Mouse (Mus musculus) hindlimb bud, embryonic 11.5 days (tissue): ENCODE measurements around the gene Acoxl.

ENCODE experiments used
- DNase-seq: peaks from one replicate; pipeline ENCODE4 v3.0.0-alpha.2; 2012; ENCODE audit warnings: low read depth, low spot score; ENCODE audit errors: extremely low spot score

Acoxl gene

DNA sequence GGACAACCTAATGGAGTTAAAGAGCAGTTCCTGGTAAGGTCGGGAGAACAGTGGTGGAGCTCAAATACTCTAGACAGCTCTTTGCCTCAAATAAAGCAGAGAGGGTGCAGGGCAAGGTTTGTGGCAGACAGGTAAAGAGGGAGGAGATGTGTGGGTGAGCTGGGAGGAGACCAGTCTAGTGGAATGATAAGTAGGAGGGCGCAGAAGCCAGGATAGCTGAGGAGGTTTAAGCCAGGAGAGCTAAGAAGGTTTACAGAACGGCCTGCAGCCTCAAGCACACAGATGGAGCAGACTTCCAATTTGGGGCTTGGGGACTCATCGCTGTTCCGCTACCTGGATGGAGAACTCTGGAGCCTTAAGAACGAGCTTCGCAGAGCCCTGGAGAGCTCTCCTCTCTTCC is at the start of gene Acoxl:
Gene Acoxl, plus strand, starts transcription at position 301 of the 400 bp plus-strand sequence.
- DNase-seq: no peak

DNA sequence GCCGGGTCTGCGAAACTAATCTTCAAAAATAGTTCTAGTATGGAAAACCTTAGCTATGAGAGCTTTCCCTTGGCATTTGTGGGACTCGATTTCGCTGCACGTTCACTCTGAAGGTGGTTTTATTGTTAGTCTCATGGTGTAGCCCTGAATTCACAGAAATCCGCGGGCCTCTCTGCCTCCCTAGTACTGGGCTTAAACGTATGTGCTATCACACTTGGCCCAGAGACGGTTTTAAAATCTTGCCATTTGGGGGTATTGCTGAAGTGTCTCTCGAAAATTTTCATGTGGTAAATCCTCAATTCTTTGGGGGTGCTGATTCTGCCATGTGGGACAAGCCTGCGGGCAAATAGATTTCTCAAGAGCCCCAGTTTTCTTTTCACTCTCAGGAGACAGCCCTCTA is 49.5 kb upstream of the Acoxl start:
- DNase-seq: no peak

- DNase-seq: no peak
These were observed 48.9 kb upstream of the Acoxl start for GRCm38 (mm10) chr2:127789651-127790270.

- peak; percentile 64 for DNase-seq
These were observed 46.6 kb upstream of the Acoxl start, which contains the start of gene Mtln for GRCm38 (mm10) chr2:127791919-127792603. Mtln (minus strand) TSS chr2:127792488.

DNA sequence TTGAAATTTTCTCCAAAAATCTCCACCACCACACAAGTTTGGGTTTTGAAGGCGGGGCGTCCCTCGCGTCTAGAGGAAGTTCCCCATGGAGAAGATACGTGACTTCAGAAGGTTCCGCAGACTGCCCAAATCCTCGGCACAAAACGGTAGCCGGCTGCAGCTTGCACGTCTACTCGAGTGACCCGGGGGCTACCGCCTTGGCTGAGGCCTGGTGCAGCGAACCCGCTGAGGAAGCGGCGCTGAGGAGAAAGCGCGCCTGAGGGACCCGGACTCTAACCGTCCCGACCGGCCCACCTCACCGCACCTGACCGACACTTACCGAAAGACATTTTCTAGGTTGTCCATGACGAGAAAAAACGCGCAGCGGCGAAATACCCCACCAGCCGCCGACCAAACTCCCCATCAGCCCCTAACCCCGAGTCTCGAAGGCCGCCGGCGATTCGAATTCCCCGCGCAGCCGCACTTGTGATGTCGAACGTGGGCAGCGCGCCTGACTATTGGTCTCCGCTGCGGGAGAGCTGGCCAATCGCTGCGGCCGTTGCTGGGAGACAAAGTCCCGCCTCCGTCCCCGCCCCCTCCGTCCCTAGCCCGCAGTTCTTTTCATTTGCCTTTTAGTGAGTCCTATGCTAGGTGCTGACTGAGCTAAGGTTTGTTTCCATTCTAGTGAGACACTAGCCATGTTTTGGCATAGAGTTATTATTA is 7.1 kb upstream of the Acoxl start, which contains the start of gene Bub1:
Gene Bub1, minus strand, starts transcription at position 465 of the 702 bp plus-strand sequence.
- peak; percentile 62 for DNase-seq

DNA sequence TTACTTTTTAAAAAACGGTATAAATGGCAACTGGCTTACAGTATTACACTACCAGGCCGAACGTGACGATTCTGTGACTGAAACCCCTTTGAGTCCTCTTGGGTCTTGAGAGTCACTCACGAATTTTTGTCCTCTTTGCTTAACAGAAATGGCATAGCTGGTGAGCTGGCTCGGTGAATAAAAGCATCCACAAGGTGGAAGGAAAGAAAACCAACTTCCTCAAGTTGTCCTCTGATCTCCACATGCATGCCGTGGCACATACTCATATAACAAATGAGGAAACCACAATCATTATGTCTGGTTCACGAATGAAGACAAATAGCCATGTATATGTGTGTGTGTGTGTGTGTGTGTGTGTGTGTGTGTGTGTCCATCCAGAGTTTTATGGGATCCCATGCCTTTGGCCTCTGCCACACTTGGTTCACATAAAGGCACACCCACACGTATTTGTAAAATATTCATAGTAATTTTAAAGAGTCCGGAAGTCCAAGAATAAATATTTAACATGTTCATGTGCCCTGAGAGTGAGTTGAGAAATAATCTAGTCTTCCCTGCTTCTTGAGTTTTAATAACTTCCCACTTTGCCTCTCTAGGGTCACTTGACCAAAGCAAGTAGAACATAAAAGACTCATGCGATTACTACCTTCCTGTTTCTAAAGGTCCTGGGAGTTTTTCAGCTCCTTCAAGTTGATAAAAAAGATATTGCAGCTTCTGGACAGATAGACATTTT is 6.4 kb upstream of the Acoxl start:
- no peak for DNase-seq

- DNase-seq: peak; percentile 39
These were observed 5.9 kb upstream of the Acoxl start for GRCm38 (mm10) chr2:127832833-127833190.

DNA sequence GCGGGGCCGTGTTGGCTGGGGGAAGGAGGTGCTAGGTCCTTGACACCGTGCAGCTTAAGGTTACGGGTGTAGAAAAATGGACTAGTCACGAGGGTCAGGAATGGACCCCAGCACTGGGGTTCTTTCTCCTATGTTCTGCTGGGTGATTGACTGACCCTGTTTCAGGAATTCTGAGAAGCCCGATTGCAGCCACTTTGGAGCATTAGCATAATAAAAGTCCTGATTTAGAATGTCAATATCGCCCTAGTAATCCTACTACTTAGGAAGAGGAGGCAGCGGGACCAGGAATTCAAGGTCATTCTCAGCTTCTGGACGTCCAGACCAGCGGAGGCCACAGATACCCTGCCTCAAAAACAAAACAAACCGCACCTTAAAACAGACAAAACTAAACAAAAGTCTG is 749 bp downstream of the Acoxl start:
- DNase-seq: no peak

DNA sequence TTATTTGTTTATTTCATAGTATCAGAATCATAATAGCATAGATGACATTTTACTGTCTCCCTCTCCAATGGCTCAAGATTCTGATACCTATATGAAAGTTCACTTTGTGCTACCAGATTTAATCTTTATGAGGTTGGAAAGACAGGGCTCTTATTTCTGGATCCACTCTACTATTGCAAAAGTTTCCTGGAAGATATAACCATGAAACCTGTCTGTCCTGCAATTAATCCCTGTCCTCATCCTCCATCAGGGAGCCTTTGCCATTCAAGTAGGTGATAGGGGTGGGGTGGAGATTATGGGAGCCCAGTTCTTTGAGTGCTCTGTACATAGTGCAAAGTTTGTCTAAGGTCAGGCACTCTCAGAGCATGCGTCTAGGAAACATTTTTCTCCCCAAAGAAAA is 2.7 kb downstream of the Acoxl start:
- no peak for DNase-seq

DNA sequence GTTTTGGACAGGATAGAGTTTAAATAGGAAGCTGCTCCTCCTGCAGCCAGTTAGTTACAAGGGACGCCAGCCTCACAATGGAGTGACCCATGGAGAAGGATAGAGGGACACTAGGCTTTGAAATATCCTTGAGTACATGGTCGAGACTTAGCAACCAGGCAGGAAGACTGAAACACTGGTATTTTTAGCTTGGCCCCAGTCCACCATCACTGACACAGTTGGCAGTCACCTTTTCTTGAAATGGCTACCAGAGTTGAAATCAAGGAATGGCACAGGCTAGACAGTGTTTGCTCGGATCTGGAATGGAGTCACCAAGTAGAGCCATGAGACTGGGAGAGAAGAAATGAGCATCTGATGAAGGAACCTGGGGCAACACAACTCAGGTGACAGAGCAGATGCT is 3.7 kb downstream of the Acoxl start:
- DNase-seq: no peak

- no peak for DNase-seq
These were observed 6.8 kb downstream of the Acoxl start for GRCm38 (mm10) chr2:127845346-127845982.

DNA sequence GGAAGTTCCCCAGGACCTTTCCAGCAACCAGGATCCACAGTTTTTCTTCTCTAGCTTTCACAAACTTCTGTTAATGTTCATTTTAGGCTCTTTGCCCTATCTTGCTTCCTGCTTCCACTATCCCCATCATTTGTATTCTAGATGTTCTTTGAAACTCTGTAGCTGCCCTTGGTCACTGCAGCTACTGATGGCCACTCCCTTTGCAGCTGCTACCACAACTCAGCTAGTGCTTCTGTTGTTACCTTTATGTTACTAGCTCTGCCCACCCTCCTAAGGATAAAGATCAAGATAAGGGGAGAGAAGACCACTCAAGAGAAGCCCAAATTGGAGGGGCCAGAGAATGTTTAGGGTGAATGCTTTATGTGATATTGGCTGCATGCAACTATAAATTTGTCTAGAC is 7.3 kb downstream of the Acoxl start:
- DNase-seq: no peak

DNA sequence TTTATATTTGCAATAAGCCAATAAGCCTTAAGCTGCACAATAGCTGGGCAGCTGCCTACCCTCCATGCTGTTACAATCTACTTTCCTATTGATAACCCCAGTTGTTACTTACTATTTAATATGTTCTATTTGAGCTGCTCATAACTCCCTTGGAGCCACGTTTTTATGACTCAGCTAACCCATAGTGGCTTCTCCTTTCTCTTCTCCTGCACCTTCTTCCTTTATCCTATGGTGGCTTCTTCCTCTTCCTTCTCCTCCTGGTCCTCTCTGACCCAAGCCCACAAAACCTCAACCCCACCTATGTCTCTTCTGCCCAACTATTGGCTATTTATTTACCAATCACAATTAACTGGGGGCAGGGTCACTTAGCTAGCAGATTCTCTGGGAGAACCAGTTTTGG is 7.9 kb downstream of the Acoxl start:
- DNase-seq: no peak

GRCm38 (mm10) chr2:127850371-127850770 is 11.7 kb downstream of the Acoxl start:
- DNase-seq: no peak

DNA sequence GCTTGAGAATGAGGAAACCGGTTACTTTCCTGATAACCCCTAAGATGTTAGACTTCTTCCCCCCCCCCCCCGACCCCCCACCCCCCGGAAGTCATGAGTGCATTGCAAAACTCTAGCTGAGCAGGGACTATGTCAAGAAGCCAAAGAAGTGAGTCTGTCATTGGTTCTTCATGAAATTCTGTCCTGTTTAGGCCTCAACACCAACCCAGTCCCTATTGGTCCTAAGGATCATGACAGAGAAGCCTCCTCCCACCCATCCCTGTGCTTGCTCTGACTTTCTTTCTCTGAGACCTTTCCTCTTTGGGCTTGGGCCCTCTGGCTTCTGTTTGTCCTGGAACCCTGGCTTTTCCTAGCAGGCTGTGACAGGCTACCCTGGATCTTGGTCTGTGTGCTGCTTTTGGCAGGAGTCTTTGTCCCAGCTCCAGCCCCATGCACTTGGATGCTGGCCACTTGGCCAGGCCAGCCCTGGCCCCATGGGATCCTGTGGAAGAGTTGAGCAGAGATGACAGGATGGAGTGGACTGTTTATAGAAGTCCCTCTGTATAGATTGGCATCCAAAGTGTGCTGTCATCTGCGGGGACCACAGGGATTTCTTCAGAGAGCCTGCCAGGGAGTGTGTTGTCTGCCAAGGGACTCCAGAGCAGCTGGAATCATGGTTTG is 15.8 kb downstream of the Acoxl start:
- DNase-seq: no peak

- no peak for DNase-seq
These were observed 25.7 kb downstream of the Acoxl start for GRCm38 (mm10) chr2:127864381-127864780.

DNA sequence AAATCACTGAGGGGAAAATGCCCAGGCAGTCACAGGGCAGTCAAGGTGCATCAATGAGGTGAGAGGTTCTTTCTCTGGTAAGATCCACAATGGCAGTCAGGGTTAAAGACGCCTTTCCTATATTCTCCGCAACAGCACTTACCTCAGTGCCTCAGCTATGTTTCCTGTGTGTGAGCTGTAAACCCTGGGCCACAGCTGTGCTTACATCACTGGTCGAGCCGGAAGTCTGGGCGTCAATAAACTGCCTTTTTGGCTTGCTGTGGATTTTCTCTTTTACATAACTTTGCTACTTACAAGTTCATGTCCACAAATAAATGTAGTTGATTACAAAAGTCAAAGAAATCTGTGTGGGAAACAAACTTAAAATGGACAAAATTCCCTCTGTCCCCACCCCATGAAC is 42.4 kb downstream of the Acoxl start:
- DNase-seq: no peak

GRCm38 (mm10) chr2:127889432-127889831 is 50.8 kb downstream of the Acoxl start:
- peak; percentile 86 for DNase-seq

GRCm38 (mm10) chr2:127889979-127890378 is 51.3 kb downstream of the Acoxl start:
- DNase-seq: no peak

DNA sequence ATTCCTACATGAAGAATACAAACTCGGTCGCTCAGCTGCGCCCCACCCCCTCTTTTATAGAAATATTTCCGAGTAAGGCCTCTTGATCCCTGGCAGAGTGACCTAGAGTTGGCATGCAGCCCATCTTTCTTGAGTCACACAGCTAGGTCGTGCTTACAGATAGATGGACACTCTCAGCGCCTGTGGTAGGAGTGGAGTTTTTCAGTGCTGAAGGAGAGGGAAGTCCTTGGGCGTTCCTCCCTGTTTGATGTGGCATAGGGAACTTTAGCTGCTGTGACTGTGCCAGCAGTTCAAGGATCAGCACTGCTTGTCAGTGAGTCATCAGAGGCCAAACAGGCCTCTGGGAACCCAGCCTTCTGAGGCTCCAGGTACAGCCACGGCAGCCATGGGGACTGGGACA is 51.9 kb downstream of the Acoxl start:
- DNase-seq: no peak
